Mouse (Mus musculus) small intestine, adult 2 months (tissue): Measurements from ENCODE around the gene Bmp8b.

Experiments
- CTCF ChIP-seq: fragments of 200-500 bp; IDR thresholded peaks from 2 replicates; pipeline ENCODE4 v1.5.1; 2012; ENCODE audit warnings: low read depth, mild to moderate bottlenecking, control low read depth, inconsistent platforms, low read length, moderate library complexity, mixed read lengths; ENCODE audit not compliant: insufficient replicate concordance, insufficient read length; ENCODE audit errors: extremely low read depth
- POLR2A ChIP-seq: fragments of 200-500 bp; IDR thresholded peaks from 2 replicates; pipeline ENCODE4 v1.6.1; 2012; ENCODE audit warnings: low read depth, mild to moderate bottlenecking, control low read depth, inconsistent platforms, low read length, moderate library complexity

- TF ChIP-seq POLR2A (no peak), CTCF (no peak)
Observed at GRCm38 (mm10) chr4:123121286-123121685, 16.3 kb downstream of the Bmp8b start.
